Mouse (Mus musculus): ENCODE measurements around the gene Gm10912. TPM values are rescaled to one million over a fixed set of nuclear protein-coding genes. Genes with fewer than 3 reads are reported as not detected.
"Not testable (repeated sequence)": the region's sequence is repeated elsewhere in the genome, so short reads cannot be mapped to it uniquely, and the experiment has no call there.

Gm10912 gene
- total and polyA plus RNA-seq, 3 experiments: 0.17 to 0.49 (median 0.24) TPM

- DNase-seq: not testable (repeated sequence)
These were observed 2.8 kb downstream of the Gm10912 start, which contains the start of gene Gm10799 for GRCm38 (mm10) chr2:104068450-104068849. Gm10799 (minus strand) TSS chr2:104068550.

GRCm38 (mm10) chr2:104069704-104070185 lies 4.1 kb downstream of the Gm10912 start, which contains the start of gene Cd59b:
Cd59b (plus strand) TSS chr2:104069849.
- DNase-seq: peak; percentile 78

GRCm38 (mm10) chr2:104078285-104078684 lies 12.7 kb downstream of the Gm10912 start:
- DNase-seq: not testable (repeated sequence)

- not testable (repeated sequence) for DNase-seq
These were observed 15.9 kb downstream of the Gm10912 start for GRCm38 (mm10) chr2:104081436-104082050.

GRCm38 (mm10) chr2:104082474-104082873 lies 16.8 kb downstream of the Gm10912 start:
- no peak for DNase-seq

- not testable (repeated sequence) for DNase-seq
These were observed 18.4 kb downstream of the Gm10912 start for GRCm38 (mm10) chr2:104084027-104084426.

- DNase-seq: not testable (repeated sequence)
These were observed 21.9 kb downstream of the Gm10912 start for GRCm38 (mm10) chr2:104087562-104087961.

GRCm38 (mm10) chr2:104093305-104093704 lies 27.7 kb downstream of the Gm10912 start:
- DNase-seq: no peak

- peak; percentile 95 for DNase-seq
These were observed 30.2 kb downstream of the Gm10912 start, which contains the start of gene Cd59a for GRCm38 (mm10) chr2:104095741-104096213. Cd59a (plus strand) TSS chr2:104095801.

- no peak for DNase-seq
These were observed 30.6 kb downstream of the Gm10912 start for GRCm38 (mm10) chr2:104096256-104096655.

- DNase-seq: not testable (repeated sequence)
These were observed 31.2 kb downstream of the Gm10912 start for GRCm38 (mm10) chr2:104096796-104097195.

GRCm38 (mm10) chr2:104097396-104097795 lies 31.8 kb downstream of the Gm10912 start:
- DNase-seq: not testable (repeated sequence)

GRCm38 (mm10) chr2:104098529-104099230 lies 33.1 kb downstream of the Gm10912 start:
- DNase-seq: no peak

- DNase-seq: no peak
These were observed 33.6 kb downstream of the Gm10912 start for GRCm38 (mm10) chr2:104099231-104099585.

- no peak for DNase-seq
These were observed 34.3 kb downstream of the Gm10912 start for GRCm38 (mm10) chr2:104099946-104100345.

GRCm38 (mm10) chr2:104104800-104105199 lies 39.2 kb downstream of the Gm10912 start:
- DNase-seq: no peak

GRCm38 (mm10) chr2:104109021-104109420 lies 43.4 kb downstream of the Gm10912 start:
- DNase-seq: not testable (repeated sequence)

- no peak for DNase-seq
These were observed 43.9 kb downstream of the Gm10912 start for GRCm38 (mm10) chr2:104109528-104109927.

GRCm38 (mm10) chr2:104110031-104110430 lies 44.4 kb downstream of the Gm10912 start:
- DNase-seq: no peak

GRCm38 (mm10) chr2:104111170-104111797 lies 45.7 kb downstream of the Gm10912 start:
- DNase-seq: not testable (repeated sequence)

GRCm38 (mm10) chr2:104113563-104113962 lies 47.9 kb downstream of the Gm10912 start:
- DNase-seq: not testable (repeated sequence)

GRCm38 (mm10) chr2:104114898-104115297 lies 49.3 kb downstream of the Gm10912 start:
- DNase-seq: peak; percentile 58

All from adrenal gland, adult 2 months (tissue).